Mouse (Mus musculus): Measurements from ENCODE around the gene Prr5.

GRCm38 (mm10) chr15:84706983-84707619, 37.7 kb downstream of the Prr5 start:
- TF ChIP-seq CTCF (IDR thresholded peaks at IDR 0.05; ENCODE audit: extremely low read depth, insufficient read depth, insufficient read length, insufficient replicate concordance) (no peak), POLR2A (IDR thresholded peaks at IDR 0.05; ENCODE audit: low read depth, low read length) (no peak)
